Mouse (Mus musculus) myocyte (in vitro differentiated cells): ENCODE measurements around the gene Rps6kb1.

Source experiments
- POLR2A ChIP-seq: IDR thresholded peaks from one replicate; pipeline ENCODE4 v1.6.1; 2011; ENCODE audit warnings: low read depth, mild to moderate bottlenecking, control low read depth, moderate library complexity; ENCODE audit not compliant: insufficient read length
- TCF12 ChIP-seq: IDR thresholded peaks from one replicate; pipeline ENCODE4 v1.6.1; 2011; ENCODE audit warnings: mild to moderate bottlenecking, control low read depth; ENCODE audit not compliant: poor library complexity, insufficient read depth, severe bottlenecking
- USF1 ChIP-seq: IDR thresholded peaks from one replicate; pipeline ENCODE4 v1.6.1; 2011; ENCODE audit warnings: low read depth, mild to moderate bottlenecking, control low read depth, moderate library complexity

DNA sequence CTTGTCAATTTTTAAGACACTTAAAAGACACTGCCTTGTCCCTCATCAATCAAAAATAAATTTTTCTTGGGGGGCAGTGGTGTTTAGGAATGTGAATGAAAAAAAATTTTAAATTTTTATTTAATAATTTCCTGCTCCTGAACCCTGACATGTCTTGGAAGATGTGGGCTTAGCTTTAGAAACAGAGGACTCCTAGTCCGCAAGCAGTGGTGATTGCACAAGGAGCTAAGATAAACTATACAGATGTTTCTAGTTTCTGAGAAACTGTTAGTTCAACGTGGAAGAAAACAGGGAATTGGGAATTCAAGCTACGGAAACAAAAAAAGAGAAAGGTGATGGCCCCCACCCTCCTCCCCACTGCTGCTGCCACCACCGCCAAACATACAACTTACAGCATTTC, 27.3 kb upstream of the Rps6kb1 start:
- TF ChIP-seq USF1 (no peak), POLR2A (no peak), TCF12 (no peak)
